In genomic region chr9:4353163-4353562, GRCm38 (mm10) we compare ENCODE assay signal across 16 mouse cellular contexts.
"Had no signal": no experiment of that assay in that cellular context is flagged by ENCODE, and none has a peak within 500 bp of the region (broad histone marks: within the 10 kb centered on the region; RNA-seq: fewer than 3 reads in every experiment).

No protein-coding gene starts in this region.

- H3K9ac ChIP-seq: neural tube, embryonic 13.5 days; neural tube, embryonic 15.5 days; stomach, embryonic 15.5 days had no signal

- H3K4me2 ChIP-seq: neural tube, embryonic 13.5 days; neural tube, embryonic 15.5 days; stomach, embryonic 15.5 days had no signal

- H3K27ac ChIP-seq: neural tube, embryonic 13.5 days; neural tube, embryonic 15.5 days; stomach, embryonic 15.5 days; stomach, postnatal 0 days had no signal

- H3K4me1 ChIP-seq: neural tube, embryonic 13.5 days; neural tube, embryonic 15.5 days; stomach, embryonic 15.5 days had no signal

- H3K9me3 ChIP-seq: neural tube, embryonic 13.5 days; neural tube, embryonic 15.5 days; stomach, embryonic 15.5 days had no signal

- H3K36me3 ChIP-seq: neural tube, embryonic 13.5 days; neural tube, embryonic 15.5 days; stomach, embryonic 15.5 days had no signal

- DNase-seq: retina, postnatal 1 day; right cerebral cortex, adult 18-20 months; right cerebral cortex, postnatal 14 days; right cerebral cortex, postnatal 25 days; right cerebral cortex, postnatal 4 days; spleen, adult 18-20 months; thymus, adult 18-20 months; thymus, adult 2 months; thymus, postnatal 14 days; thymus, postnatal 25 days; thymus, postnatal 36 days; thymus, postnatal 4 days had no signal

- H3K27me3 ChIP-seq: neural tube, embryonic 13.5 days; neural tube, embryonic 15.5 days; stomach, embryonic 15.5 days had no signal

- H3K4me3 ChIP-seq: neural tube, embryonic 13.5 days; neural tube, embryonic 15.5 days; stomach, embryonic 15.5 days had no signal
